Mouse (Mus musculus): ENCODE data around the gene Xcr1. TPM values are rescaled to one million over a fixed set of nuclear protein-coding genes. Genes with fewer than 3 reads are reported as not detected.

Gene Xcr1
- polyA plus RNA-seq, 1 experiment from 2014 or later = 0.06 TPM

GRCm38 (mm10) chr9:123811831-123812230 lies 50.0 kb downstream of the Xcr1 start:
- 89% methylated on average over 3 of the region's 3 CpGs for WGBS
- Histone ChIP-seq H3K4me3 (no peak overlapping the region), H3K27ac (replicated peaks) (no peak overlapping the region), H3K9me3 (no peaks in the 10 kb centered on the region), H3K36me3 (0 out of 2 replicates have a peak, but pooled peaks cover 9% of the 10 kb centered on the region), H3K9ac (replicated peaks) (no peak overlapping the region), H3K27me3 (no peaks in the 10 kb centered on the region), H3K4me2 (replicated peaks) (no peak overlapping the region), H3K4me1 (no peaks in the 10 kb centered on the region)
- no peak for ATAC-seq (replicated peaks)

GRCm38 (mm10) chr9:123808583-123808982 lies 53.2 kb downstream of the Xcr1 start:
- Histone ChIP-seq H3K4me3 (no peak overlapping the region), H3K9ac (replicated peaks) (no peak overlapping the region), H3K36me3 (0 out of 2 replicates have a peak, but pooled peaks cover 3% of the 10 kb centered on the region), H3K9me3 (no peaks in the 10 kb centered on the region), H3K4me2 (replicated peaks) (no peak overlapping the region), H3K4me1 (no peaks in the 10 kb centered on the region), H3K27ac (replicated peaks) (no peak overlapping the region), H3K27me3 (no peaks in the 10 kb centered on the region)
- WGBS = 81% methylated on average over 7 of the region's 7 CpGs
- ATAC-seq (replicated peaks) = no peak

GRCm38 (mm10) chr9:123806267-123806666 lies 55.6 kb downstream of the Xcr1 start, which contains the start of gene Cxcr6:
Gene Cxcr6, plus strand, starts transcription at chr9:123806475.
- Histone ChIP-seq H3K9me3 (no peaks in the 10 kb centered on the region), H3K27ac (replicated peaks) (no peak within 1 kb of the TSS), H3K36me3 (0 out of 2 replicates have a peak, but pooled peaks cover 3% of the 10 kb centered on the region), H3K4me2 (replicated peaks) (no peak within 1 kb of the TSS), H3K9ac (replicated peaks) (no peak within 1 kb of the TSS), H3K27me3 (no peaks in the 10 kb centered on the region), H3K4me1 (no peaks in the 10 kb centered on the region), H3K4me3 (no peak within 1 kb of the TSS)
- no peak for ATAC-seq (replicated peaks)
- 90% methylated on average over 5 of the region's 5 CpGs for WGBS

- H3K27ac ChIP-seq (replicated peaks) = no peak overlapping the region
- H3K4me3 ChIP-seq = no peak overlapping the region
- no peaks in the 10 kb centered on the region for H3K9me3 ChIP-seq
- no peaks in the 10 kb centered on the region for H3K4me1 ChIP-seq
- 0 out of 2 replicates have a peak, but pooled peaks cover 3% of the 10 kb centered on the region for H3K36me3 ChIP-seq
- WGBS = 90% methylated on average over 2 of the region's 2 CpGs
- no peak overlapping the region for H3K4me2 ChIP-seq (replicated peaks)
- H3K27me3 ChIP-seq = no peaks in the 10 kb centered on the region
- H3K9ac ChIP-seq (replicated peaks) = no peak overlapping the region
- no peak for ATAC-seq (replicated peaks)
Observed at GRCm38 (mm10) chr9:123805241-123805640, 56.6 kb downstream of the Xcr1 start.

GRCm38 (mm10) chr9:123802896-123803295 lies 58.9 kb downstream of the Xcr1 start:
- no peak overlapping the region for H3K4me2 ChIP-seq (replicated peaks)
- H3K36me3 ChIP-seq = no peaks in the 10 kb centered on the region
- no peaks in the 10 kb centered on the region for H3K9me3 ChIP-seq
- H3K27me3 ChIP-seq = no peaks in the 10 kb centered on the region
- H3K4me1 ChIP-seq = no peaks in the 10 kb centered on the region
- no peak overlapping the region for H3K4me3 ChIP-seq
- H3K27ac ChIP-seq (replicated peaks) = no peak overlapping the region
- no peak for ATAC-seq (replicated peaks)
- no peak overlapping the region for H3K9ac ChIP-seq (replicated peaks)

- Histone ChIP-seq H3K9ac (replicated peaks) (no peak overlapping the region), H3K9me3 (no peaks in the 10 kb centered on the region), H3K27me3 (no peaks in the 10 kb centered on the region), H3K36me3 (no peaks in the 10 kb centered on the region), H3K27ac (replicated peaks) (no peak overlapping the region), H3K4me2 (replicated peaks) (no peak overlapping the region), H3K4me1 (no peaks in the 10 kb centered on the region), H3K4me3 (no peak overlapping the region)
- WGBS = 95% methylated on average over 2 of the region's 2 CpGs
- no peak for ATAC-seq (replicated peaks)
Observed at GRCm38 (mm10) chr9:123802421-123802820, 59.4 kb downstream of the Xcr1 start.

Other genes starting within 250 kb of the Xcr1 start
- 0.23 and 0.24 TPM in 2 replicates for gene Slc6a20b, start 229.5 kb downstream of the Xcr1 start, polyA plus RNA-seq (2015; fragmentation: Nextera tagmentation; extraction: Ambion mirVana)
- gene Ccr9, start 183.6 kb downstream of the Xcr1 start, polyA plus RNA-seq (2015; fragmentation: Nextera tagmentation; extraction: Ambion mirVana) = 0.05 and 0.27 TPM in 2 replicates
- 2.8 and 3.1 TPM in 2 replicates for gene Slc6a20a, start 183.1 kb downstream of the Xcr1 start, polyA plus RNA-seq (2015; fragmentation: Nextera tagmentation; extraction: Ambion mirVana)
- 50.8 and 56.0 TPM in 2 replicates for gene Lztfl1, start 144.3 kb downstream of the Xcr1 start, polyA plus RNA-seq (2015; fragmentation: Nextera tagmentation; extraction: Ambion mirVana)
- gene Cxcr6, start 55.6 kb downstream of the Xcr1 start, polyA plus RNA-seq (2015; fragmentation: Nextera tagmentation; extraction: Ambion mirVana) = 0.15 and 0.18 TPM in 2 replicates
- gene Fyco1, start 10.1 kb downstream of the Xcr1 start, polyA plus RNA-seq (2015; fragmentation: Nextera tagmentation; extraction: Ambion mirVana) = 16.5 and 16.8 TPM in 2 replicates
- 0.47 and 0.50 TPM in 2 replicates for gene Ccr1, start 106.7 kb upstream of the Xcr1 start, polyA plus RNA-seq (2015; fragmentation: Nextera tagmentation; extraction: Ambion mirVana)
- not detected in 2 replicates for gene Ccr1l1, start 116.4 kb upstream of the Xcr1 start, polyA plus RNA-seq (2015; fragmentation: Nextera tagmentation; extraction: Ambion mirVana)
- not detected in 2 replicates for gene Ccr3, start 159.9 kb upstream of the Xcr1 start, polyA plus RNA-seq (2015; fragmentation: Nextera tagmentation; extraction: Ambion mirVana)
- 0.18 and 0.23 TPM in 2 replicates for gene Ccr2, start 239.9 kb upstream of the Xcr1 start, polyA plus RNA-seq (2015; fragmentation: Nextera tagmentation; extraction: Ambion mirVana)

Measured in forebrain, embryonic 15.5 days (tissue).